Mouse (Mus musculus) G1E (cell line): Measurements from ENCODE around the gene Papss1.

ENCODE experiments used
- CTCF ChIP-seq: IDR thresholded peaks from 2 replicates; pipeline ENCODE4 v1.5.1; 2012; ENCODE audit warnings: low read depth, low read length, inconsistent platforms, mixed read lengths
- GATA1 ChIP-seq: IDR thresholded peaks from 2 replicates; pipeline ENCODE4 v1.6.1; 2012; ENCODE audit warnings: borderline replicate concordance, low read length, inconsistent platforms, mixed read lengths

GRCm38 (mm10) chr3:131564430-131565256 lies at the start of gene Papss1:
- no peak for TF ChIP-seq CTCF
- TF ChIP-seq GATA1, result no peak
